Mouse (Mus musculus) induced T-regulatory cell, adult 2 months (primary cell): ENCODE data around the gene Cdca7.

Source experiments
- DNase-seq: peaks from one replicate; pipeline ENCODE4 v3.0.0-alpha.2; 2012; ENCODE audit warnings: low read depth

Gene Cdca7

DNA sequence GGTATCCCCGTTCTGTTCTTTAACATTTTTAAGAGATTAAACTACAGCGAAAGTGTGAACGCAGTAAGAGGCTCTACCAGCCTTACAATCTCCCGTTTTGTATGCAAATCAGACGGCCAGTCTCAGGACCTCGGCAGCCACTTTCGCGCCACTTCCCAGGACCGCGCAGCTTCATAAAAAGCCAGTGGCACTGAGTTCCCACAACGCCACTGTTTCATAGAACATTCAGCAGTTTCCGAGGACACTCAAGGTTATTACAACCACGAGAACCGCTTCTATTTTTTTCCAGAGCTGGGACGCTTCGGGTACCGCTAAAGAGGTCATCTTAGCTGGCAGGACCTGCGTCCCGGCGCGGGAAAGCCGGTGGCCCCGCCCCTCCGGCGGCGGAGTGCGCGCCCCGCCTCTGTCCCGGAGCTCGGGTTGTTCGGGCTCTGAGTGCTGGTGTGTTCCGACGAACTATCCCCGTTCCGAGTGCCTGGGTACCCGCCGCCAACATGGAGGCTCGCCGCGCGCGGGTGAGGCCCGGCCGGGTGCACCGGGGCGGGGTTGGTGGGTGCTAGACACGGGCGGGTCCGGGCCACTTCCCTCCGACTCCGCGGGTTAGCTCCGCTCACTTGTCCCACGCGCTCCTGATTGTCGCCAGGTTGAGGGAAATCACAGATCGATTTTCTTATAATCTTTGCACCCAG lies at the start of gene Cdca7:
Gene Cdca7, plus strand, starts transcription at position 363 of the 689 bp plus-strand sequence.
- peak; percentile 84 for DNase-seq

DNA sequence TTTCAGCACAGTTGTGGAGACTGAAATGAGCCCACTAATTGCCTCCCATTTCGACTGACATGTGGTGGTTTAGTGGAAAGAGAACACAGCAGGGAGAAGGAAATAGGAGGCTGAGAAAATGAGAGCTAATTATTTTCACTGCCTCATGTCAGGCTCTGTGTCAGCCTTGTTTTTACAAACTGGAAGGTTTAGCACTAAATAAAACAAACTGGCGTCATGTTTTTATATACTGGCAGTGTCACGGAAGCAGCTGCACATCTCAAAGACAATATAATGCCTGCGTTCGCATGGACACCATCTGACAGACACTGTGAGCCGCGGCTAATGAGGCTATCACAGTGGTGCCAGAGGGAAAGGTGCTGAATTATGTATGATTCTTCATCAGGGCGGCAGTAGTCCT lies 49.2 kb upstream of the Cdca7 start:
- no peak for DNase-seq

DNA sequence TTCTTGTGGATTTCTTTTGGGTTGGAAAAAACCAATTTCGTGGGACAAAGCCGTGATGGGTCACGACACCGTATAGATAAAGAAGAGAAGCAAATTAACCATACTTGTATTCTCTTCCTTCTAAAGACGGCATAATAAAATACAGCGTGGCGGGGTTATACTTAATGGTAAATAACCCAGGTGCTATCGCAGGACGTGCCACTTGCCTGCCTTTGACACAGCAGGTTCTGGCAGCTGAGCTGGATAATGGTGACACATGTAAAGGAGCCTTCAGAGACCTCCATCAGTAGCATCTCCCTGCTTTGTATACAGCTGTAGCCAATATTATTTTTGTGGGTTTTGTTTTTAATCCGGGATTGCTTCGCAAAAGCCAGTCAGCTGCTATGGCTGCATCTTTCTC lies 48.7 kb upstream of the Cdca7 start:
- DNase-seq: no peak

DNA sequence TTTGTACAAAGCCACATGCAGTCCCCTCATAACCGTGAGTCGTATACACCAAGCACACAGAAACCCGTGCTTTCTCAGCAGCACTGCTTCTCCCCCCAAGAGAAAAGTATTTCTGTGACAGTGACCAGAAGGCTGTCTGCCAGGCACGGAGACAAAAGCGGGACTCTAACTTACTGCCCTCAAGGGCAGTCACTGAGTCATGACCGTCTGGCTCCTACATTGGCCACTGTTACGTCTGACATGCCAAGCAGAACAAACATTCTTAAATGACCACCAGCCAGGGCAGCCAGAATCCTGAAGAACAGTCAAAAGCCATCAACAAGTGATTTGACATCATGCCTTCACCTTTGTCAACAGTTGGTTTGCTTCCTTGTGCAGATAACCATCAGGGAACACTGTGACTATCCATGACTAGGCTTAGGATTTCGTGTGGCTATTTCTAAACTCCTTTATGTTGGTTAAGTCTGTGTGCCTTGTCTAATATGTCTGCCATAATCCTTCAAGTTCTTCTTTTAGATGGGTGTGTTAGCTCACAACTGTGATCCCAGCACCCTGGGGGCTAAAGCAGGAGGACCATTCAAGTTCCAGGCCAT lies 36.9 kb upstream of the Cdca7 start:
- DNase-seq: no peak

- DNase-seq: no peak
These were observed 34.9 kb upstream of the Cdca7 start for GRCm38 (mm10) chr2:72441010-72441409.

DNA sequence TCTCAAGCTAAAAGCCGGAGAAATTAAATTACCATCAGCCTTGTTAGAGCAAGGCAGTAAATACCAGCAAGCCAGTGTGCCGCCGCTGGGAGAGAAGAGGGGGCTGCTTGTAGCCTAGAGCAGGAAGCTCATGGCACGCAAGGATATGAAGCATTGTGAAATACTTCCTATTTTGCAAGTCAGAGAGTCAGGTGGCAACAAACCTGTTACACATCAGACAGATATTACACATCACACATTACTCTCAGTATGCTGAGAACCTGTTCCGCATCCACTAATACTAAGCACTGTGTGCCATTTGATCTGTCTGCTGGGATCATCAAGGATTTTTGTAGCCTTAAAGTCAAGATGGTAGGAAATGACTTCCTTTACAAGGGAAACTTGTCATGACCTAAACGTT lies 33.1 kb upstream of the Cdca7 start:
- DNase-seq: no peak

DNA sequence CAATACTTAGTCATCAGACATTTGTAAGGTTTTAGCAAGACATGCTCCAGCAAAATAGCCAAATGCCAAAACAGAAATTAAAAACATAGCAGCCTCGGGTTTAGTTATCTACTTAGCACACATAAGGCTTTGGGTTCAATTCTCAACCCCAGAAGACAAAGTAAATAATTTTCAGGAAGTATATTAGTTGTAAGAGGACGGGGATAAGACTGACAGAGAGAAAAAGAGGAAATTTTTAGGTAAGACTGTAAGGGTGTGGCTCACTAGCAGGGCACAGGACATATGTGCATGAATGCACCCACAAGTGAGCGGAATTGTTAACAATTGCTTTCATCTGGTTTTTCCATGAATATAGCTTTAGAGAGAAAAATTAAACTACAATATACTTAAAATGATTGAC lies 32.0 kb upstream of the Cdca7 start:
- no peak for DNase-seq

GRCm38 (mm10) chr2:72446106-72446505 lies 29.9 kb upstream of the Cdca7 start:
- no peak for DNase-seq

GRCm38 (mm10) chr2:72446615-72447014 lies 29.3 kb upstream of the Cdca7 start:
- DNase-seq: no peak

DNA sequence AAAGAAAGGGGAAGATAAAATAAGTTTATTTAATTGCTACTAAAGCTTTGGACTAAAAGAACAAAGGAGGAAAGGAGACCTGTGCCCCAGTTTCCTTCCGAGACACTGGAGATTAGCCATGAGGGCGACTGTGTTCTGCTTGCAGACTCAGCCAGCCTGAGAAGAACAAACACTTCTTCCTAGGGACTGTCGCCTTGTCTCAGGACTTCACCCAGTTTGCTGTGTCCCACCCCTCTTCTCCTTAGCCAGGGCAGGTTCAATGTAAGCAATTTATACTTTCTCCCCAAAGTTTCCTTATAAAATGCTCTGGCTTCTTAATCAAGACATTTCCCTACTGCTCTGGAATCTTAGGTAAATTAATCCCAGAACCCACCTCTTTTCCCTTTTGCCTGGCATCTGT lies 22.4 kb upstream of the Cdca7 start:
- no peak for DNase-seq

- DNase-seq: no peak
These were observed 19.8 kb upstream of the Cdca7 start for GRCm38 (mm10) chr2:72456189-72456588.

- no peak for DNase-seq
These were observed 11.5 kb upstream of the Cdca7 start for GRCm38 (mm10) chr2:72464376-72465014.

GRCm38 (mm10) chr2:72467604-72468003 lies 8.4 kb upstream of the Cdca7 start:
- no peak for DNase-seq

- DNase-seq: no peak
These were observed 4.4 kb upstream of the Cdca7 start for GRCm38 (mm10) chr2:72471415-72472070.

DNA sequence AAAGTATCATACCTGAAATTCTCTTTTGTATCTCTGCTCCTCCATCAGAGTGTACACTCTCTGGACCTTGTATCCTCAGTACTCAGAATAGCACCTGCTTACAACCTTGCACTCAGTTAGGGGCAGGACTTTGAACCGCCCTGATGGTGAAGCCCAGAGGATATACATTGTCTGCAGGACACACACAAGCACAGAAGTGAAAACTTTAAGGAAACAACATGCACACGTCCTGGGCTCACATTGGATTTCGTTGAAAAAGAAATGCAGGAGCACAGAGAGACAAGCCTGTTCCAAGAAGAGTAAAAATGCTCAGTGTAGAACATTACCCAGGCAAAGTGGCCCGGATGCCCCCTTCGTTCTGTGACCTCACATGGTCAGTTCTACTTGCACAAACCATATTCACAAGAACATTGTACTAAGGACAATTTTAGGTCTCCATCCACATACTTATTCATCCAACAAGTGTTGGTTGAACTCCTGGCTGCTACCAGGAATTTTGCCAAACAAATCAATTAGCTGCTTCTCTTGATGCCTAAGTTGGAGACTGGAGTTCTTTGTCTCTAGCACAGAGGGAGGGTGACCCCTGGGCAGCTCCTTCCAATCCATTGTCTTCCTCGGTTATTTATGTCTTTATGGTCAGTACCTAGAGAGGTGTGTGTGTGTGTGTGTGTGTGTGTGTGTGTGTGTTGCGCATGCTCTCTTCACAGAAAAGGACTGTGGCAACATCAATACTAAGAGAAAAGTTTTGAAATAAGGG lies 1.2 kb upstream of the Cdca7 start:
- peak; percentile 11 for DNase-seq

DNA sequence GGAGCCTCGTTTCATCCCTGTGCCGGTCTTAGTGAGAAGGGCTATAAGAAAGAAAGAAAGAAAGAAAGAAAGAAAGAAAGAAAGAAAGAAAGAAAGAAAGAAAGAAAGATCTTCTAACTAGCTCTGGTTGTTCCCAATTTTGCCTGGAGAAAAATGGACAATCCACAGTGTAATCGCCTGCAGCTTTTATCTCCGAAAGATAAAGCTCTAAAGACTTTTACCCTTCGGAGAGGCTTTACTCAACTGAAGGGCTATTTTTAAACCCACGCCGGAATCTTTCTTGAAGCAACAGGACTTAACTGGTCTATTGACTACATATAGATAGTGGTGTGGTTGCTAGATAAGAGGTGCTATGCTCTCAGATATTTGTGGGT lies 549 bp upstream of the Cdca7 start:
- no peak for DNase-seq

DNA sequence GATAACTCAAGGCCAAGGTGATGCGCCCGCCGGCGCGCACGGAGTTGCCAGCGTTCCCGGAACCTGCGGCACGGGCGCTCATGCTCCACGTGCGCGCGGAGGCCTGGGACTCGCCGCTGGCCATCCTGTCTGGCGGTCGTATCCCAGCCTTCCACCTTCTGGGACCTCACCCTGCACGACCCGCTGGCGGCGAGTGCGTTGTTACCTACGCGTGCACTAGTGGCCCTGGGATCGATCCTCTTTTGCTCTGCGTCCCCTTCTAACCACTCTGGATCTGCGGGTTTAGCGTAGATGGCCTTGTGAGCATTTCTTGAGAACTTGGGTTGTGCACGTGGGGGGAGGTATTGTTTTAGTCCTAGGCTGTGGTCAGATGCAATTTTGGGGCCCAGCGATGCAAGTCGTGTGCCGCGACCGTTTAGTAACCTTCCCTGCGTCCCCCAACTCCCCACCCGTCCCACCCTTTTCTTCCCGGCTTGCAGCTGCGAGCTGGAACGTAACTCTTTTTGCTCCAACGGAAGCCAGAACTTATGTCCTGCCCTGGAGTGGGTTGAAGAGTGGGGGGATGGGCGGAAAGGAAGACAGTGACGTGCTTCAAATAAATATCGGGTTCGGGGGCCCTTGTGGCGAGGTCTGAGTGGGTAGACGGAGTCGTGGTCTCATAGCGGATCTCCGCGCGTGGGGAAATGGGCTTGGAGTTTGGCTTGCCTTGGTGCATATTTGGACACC lies 690 bp downstream of the Cdca7 start:
- DNase-seq: peak; percentile 71

DNA sequence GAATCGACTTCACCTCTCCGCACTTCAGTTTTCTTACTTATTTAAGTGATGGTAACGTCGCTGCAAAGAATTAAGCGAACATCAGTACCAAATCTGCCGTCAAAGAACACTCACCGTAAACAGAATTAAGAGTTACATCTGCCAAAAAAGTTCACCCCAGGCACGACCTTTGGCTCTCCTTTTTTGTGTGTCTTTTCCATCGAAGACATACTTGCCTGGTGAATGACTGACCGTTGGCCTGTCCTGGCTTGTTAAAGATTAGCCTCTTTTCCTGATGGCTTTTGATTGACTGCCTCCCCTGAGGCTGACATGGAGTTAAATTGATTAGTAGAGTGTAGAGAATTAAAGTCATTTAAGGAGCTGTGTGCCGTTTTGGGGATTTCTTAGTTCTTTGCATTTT lies 1.3 kb downstream of the Cdca7 start:
- peak; percentile 29 for DNase-seq

- DNase-seq: peak; percentile 6
These were observed 2.2 kb downstream of the Cdca7 start for GRCm38 (mm10) chr2:72478176-72478575.

- DNase-seq: peak; percentile 11
These were observed 3.0 kb downstream of the Cdca7 start for GRCm38 (mm10) chr2:72478921-72479320.

DNA sequence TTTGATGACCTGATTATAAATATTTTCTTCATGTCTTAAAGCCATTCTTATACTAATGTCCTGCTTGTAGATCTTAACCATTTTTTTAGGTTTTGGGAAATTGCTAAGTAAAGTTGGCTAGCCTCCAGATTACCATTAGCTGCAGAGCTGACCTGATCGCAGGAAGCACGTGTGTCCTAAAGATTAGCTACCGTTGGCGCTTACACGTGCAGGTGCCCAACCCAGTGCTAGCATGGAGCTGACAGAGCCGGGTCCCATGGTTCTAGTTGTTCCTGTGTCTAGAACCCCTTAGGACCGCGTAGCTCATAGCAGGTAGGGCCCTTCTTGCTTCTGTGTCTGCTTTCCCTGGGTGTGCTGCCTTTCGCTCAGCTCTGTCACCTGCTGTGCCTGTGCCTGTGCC lies 3.9 kb downstream of the Cdca7 start:
- no peak for DNase-seq

- DNase-seq: no peak
These were observed 15.7 kb downstream of the Cdca7 start for GRCm38 (mm10) chr2:72491650-72492049.
